Mouse (Mus musculus) embryonic facial prominence, embryonic 13.5 days (tissue): ENCODE results near the gene Nav2. TPM values are rescaled to one million over a fixed set of nuclear protein-coding genes. Genes with fewer than 3 reads are reported as not detected.

Experiments
- ATAC-seq: fragments of 200-750 bp; cut with Nextera tagmentation; 2 replicates; pipeline ENCODE4 v1.8.0; 2017; ENCODE audit warnings: low read depth; ENCODE audit not compliant: insufficient number of reproducible peaks, insufficient read depth, low FRiP score, low TSS enrichment
- H3K27ac ChIP-seq: fragments of 300-500 bp; sonication (generic); 2 replicates; pipeline ENCODE4 v1.5.1; 2015; ENCODE audit warnings: moderate library complexity, mild to moderate bottlenecking, inconsistent platforms
- H3K27me3 ChIP-seq: fragments of 300-500 bp; sonication (generic); 2 replicates; pipeline ENCODE4 v1.6.1; 2015; ENCODE audit warnings: mild to moderate bottlenecking, inconsistent platforms
- H3K36me3 ChIP-seq: fragments of 300-500 bp; sonication (generic); 2 replicates; pipeline ENCODE4 v1.6.1; 2015; ENCODE audit warnings: mild to moderate bottlenecking, inconsistent platforms
- H3K4me1 ChIP-seq: fragments of 300-500 bp; sonication (generic); 2 replicates; pipeline ENCODE4 v1.6.1; 2015; ENCODE audit warnings: inconsistent platforms
- H3K4me2 ChIP-seq: fragments of 300-500 bp; sonication (generic); 2 replicates; pipeline ENCODE4 v1.6.1; 2015; ENCODE audit warnings: moderate library complexity, mild to moderate bottlenecking, inconsistent platforms
- H3K4me3 ChIP-seq: fragments of 300-500 bp; sonication (generic); 2 replicates; pipeline ENCODE4 v1.5.1; 2015; ENCODE audit warnings: mild to moderate bottlenecking, inconsistent platforms
- H3K9ac ChIP-seq: fragments of 300-500 bp; sonication (generic); 2 replicates; pipeline ENCODE4 v1.6.1; 2015; ENCODE audit warnings: mild to moderate bottlenecking, inconsistent platforms
- H3K9me3 ChIP-seq: fragments of 300-500 bp; sonication (generic); 2 replicates; pipeline ENCODE4 v1.6.1; 2016; ENCODE audit warnings: inconsistent platforms
- WGBS: fragments of 180-500 bp; shearing (Covaris S2); methylation state at CpG from one replicate; pipeline ENCODE4 v1.1.7; 2015; ENCODE audit warnings: mixed read lengths; 5-methylcytosine and 5-hydroxymethylcytosine counted together
- polyA plus RNA-seq: library from polyadenylated mRNA; unstranded; fragments of >200 nt; fragmentation: Nextera tagmentation; extraction: Ambion mirVana; gene quantifications from 2 replicates; pipeline ENCODE4 v1.2.1, GENCODE M21; 2015

Gene Nav2
- polyA plus RNA-seq, 1 experiment from 2014 or later, result 22.1 TPM

- no peak overlapping the region for H3K9ac ChIP-seq
- 0 out of 2 replicates have a peak, but pooled peaks cover 5% of the 10 kb centered on the region for H3K4me1 ChIP-seq
- H3K27ac ChIP-seq, result no peak overlapping the region
- no peak overlapping the region for H3K4me3 ChIP-seq
- H3K9me3 ChIP-seq, result no peaks in the 10 kb centered on the region
- peaks cover 49% of the 10 kb centered on the region for H3K27me3 ChIP-seq
- H3K36me3 ChIP-seq, result no peaks in the 10 kb centered on the region
- H3K4me2 ChIP-seq, result no peak overlapping the region
- ATAC-seq, result no peak
- WGBS, result 72% methylated on average over 8 of the region's 8 CpGs
These were observed 210.5 kb downstream of the Nav2 start for GRCm38 (mm10) chr7:49119016-49119415.

- peak overlapping the region; percentile 38 for H3K4me2 ChIP-seq
- H3K4me1 ChIP-seq, result 0 out of 2 replicates have a peak, but pooled peaks cover 5% of the 10 kb centered on the region
- no peak overlapping the region for H3K27ac ChIP-seq
- H3K4me3 ChIP-seq, result 0 out of 2 replicates have a peak overlapping the region, but pooled peaks have one; percentile 6
- H3K27me3 ChIP-seq, result peaks cover 45% of the 10 kb centered on the region
- no peak overlapping the region for H3K9ac ChIP-seq
- no peaks in the 10 kb centered on the region for H3K36me3 ChIP-seq
- no peaks in the 10 kb centered on the region for H3K9me3 ChIP-seq
- whole genome bisulfite sequencing, result 41% methylated on average over 20 of the region's 20 CpGs
- no peak for ATAC-seq
These were observed 211.4 kb downstream of the Nav2 start for GRCm38 (mm10) chr7:49119794-49120487.

GRCm38 (mm10) chr7:49120488-49120864 is 212.0 kb downstream of the Nav2 start:
- no peak overlapping the region for H3K9ac ChIP-seq
- peak overlapping the region; percentile 38 for H3K4me2 ChIP-seq
- H3K4me1 ChIP-seq, result 0 out of 2 replicates have a peak, but pooled peaks cover 5% of the 10 kb centered on the region
- no peak for ATAC-seq
- no peaks in the 10 kb centered on the region for H3K36me3 ChIP-seq
- H3K27me3 ChIP-seq, result peaks cover 48% of the 10 kb centered on the region
- WGBS, result 57% methylated on average over 6 of the region's 6 CpGs
- 0 out of 2 replicates have a peak overlapping the region, but pooled peaks have one; percentile 6 for H3K4me3 ChIP-seq
- no peak overlapping the region for H3K27ac ChIP-seq
- no peaks in the 10 kb centered on the region for H3K9me3 ChIP-seq

- ATAC-seq, result no peak
These were observed 212.6 kb downstream of the Nav2 start for GRCm38 (mm10) chr7:49120935-49121691.

GRCm38 (mm10) chr7:49122498-49122897 is 214.0 kb downstream of the Nav2 start:
- no peaks in the 10 kb centered on the region for H3K36me3 ChIP-seq
- no peak overlapping the region for H3K27ac ChIP-seq
- WGBS, result 63% methylated on average over 7 of the region's 7 CpGs
- no peak overlapping the region for H3K4me3 ChIP-seq
- H3K4me2 ChIP-seq, result no peak overlapping the region
- 0 out of 2 replicates have a peak, but pooled peaks cover 5% of the 10 kb centered on the region for H3K4me1 ChIP-seq
- ATAC-seq, result no peak
- no peak overlapping the region for H3K9ac ChIP-seq
- H3K27me3 ChIP-seq, result peaks cover 48% of the 10 kb centered on the region
- no peaks in the 10 kb centered on the region for H3K9me3 ChIP-seq

More at GRCm38 (mm10) chr7:49120935-49121691, 212.6 kb downstream of the Nav2 start:
- no peaks in the 10 kb centered on the region for H3K9me3 ChIP-seq
- WGBS, result 39% methylated on average over 20 of the region's 20 CpGs
- H3K4me2 ChIP-seq, result peak overlapping the region; percentile 11; the same call in 1 of the 2 replicates
- no peak overlapping the region for H3K27ac ChIP-seq
- H3K4me3 ChIP-seq, result no peak overlapping the region
- no peaks in the 10 kb centered on the region for H3K36me3 ChIP-seq
- 0 out of 2 replicates have a peak, but pooled peaks cover 5% of the 10 kb centered on the region for H3K4me1 ChIP-seq
- no peak overlapping the region; the same call in 1 of the 2 replicates for H3K9ac ChIP-seq
- peaks cover 48% of the 10 kb centered on the region for H3K27me3 ChIP-seq

GRCm38 (mm10) chr7:49125545-49125944 is 217.0 kb downstream of the Nav2 start:
- 27% methylated on average over 3 of the region's 3 CpGs for WGBS
- Histone ChIP-seq H3K27me3 (peaks cover 43% of the 10 kb centered on the region), H3K9me3 (no peaks in the 10 kb centered on the region), H3K4me3 (no peak overlapping the region), H3K9ac (no peak overlapping the region), H3K4me1 (no peaks in the 10 kb centered on the region), H3K4me2 (no peak overlapping the region), H3K27ac (no peak overlapping the region), H3K36me3 (no peaks in the 10 kb centered on the region)
- ATAC-seq, result no peak

- H3K4me1 ChIP-seq, result peaks cover 5% of the 10 kb centered on the region
- ATAC-seq, result no peak
- H3K9ac ChIP-seq, result no peak overlapping the region
- 82% methylated on average over 8 of the region's 8 CpGs for WGBS
- no peak overlapping the region for H3K4me2 ChIP-seq
- H3K9me3 ChIP-seq, result no peaks in the 10 kb centered on the region
- H3K27me3 ChIP-seq, result peaks cover 44% of the 10 kb centered on the region
- H3K4me3 ChIP-seq, result no peak overlapping the region
- no peak overlapping the region for H3K27ac ChIP-seq
- H3K36me3 ChIP-seq, result no peaks in the 10 kb centered on the region
These were observed 219.7 kb downstream of the Nav2 start for GRCm38 (mm10) chr7:49128224-49128623.

- H3K27ac ChIP-seq, result peak overlapping the region; percentile 44; the same call in 1 of the 2 replicates
- H3K4me3 ChIP-seq, result no peak overlapping the region
- H3K9me3 ChIP-seq, result no peaks in the 10 kb centered on the region
- H3K4me2 ChIP-seq, result no peak overlapping the region
- WGBS, result 25% methylated on average over 10 of the region's 10 CpGs
- H3K9ac ChIP-seq, result no peak overlapping the region
- H3K4me1 ChIP-seq, result peaks cover 8% of the 10 kb centered on the region
- H3K36me3 ChIP-seq, result no peaks in the 10 kb centered on the region
- H3K27me3 ChIP-seq, result peaks cover 32% of the 10 kb centered on the region
- ATAC-seq, result 0 out of 2 replicates have a peak, but pooled peaks have one; percentile 60
These were observed 224.4 kb downstream of the Nav2 start for GRCm38 (mm10) chr7:49132851-49133351.

- H3K4me2 ChIP-seq, result no peak overlapping the region
- ATAC-seq, result no peak
- WGBS, result 68% methylated on average over 5 of the region's 5 CpGs
- H3K27me3 ChIP-seq, result peaks cover 24% of the 10 kb centered on the region; the same call in 1 of the 2 replicates
- no peak overlapping the region for H3K4me3 ChIP-seq
- no peaks in the 10 kb centered on the region for H3K36me3 ChIP-seq
- H3K9me3 ChIP-seq, result no peaks in the 10 kb centered on the region
- no peak overlapping the region for H3K9ac ChIP-seq
- H3K4me1 ChIP-seq, result peaks cover 8% of the 10 kb centered on the region
- no peak overlapping the region for H3K27ac ChIP-seq
These were observed 225.9 kb downstream of the Nav2 start for GRCm38 (mm10) chr7:49134396-49134795.

GRCm38 (mm10) chr7:49139762-49140161 is 231.2 kb downstream of the Nav2 start:
- no peak overlapping the region for H3K4me2 ChIP-seq
- no peak overlapping the region for H3K27ac ChIP-seq
- WGBS, result 80% methylated on average over 2 of the region's 2 CpGs
- no peak for ATAC-seq
- H3K4me1 ChIP-seq, result no peaks in the 10 kb centered on the region
- H3K4me3 ChIP-seq, result no peak overlapping the region
- H3K9ac ChIP-seq, result no peak overlapping the region
- H3K27me3 ChIP-seq, result no peaks in the 10 kb centered on the region
- no peaks in the 10 kb centered on the region for H3K9me3 ChIP-seq
- H3K36me3 ChIP-seq, result no peaks in the 10 kb centered on the region

GRCm38 (mm10) chr7:49143966-49144365 is 235.4 kb downstream of the Nav2 start:
- H3K9ac ChIP-seq, result no peak overlapping the region
- no peaks in the 10 kb centered on the region for H3K27me3 ChIP-seq
- no peaks in the 10 kb centered on the region for H3K36me3 ChIP-seq
- H3K4me1 ChIP-seq, result peaks cover 8% of the 10 kb centered on the region
- WGBS, result 81% methylated on average over 7 of the region's 7 CpGs
- no peak overlapping the region for H3K4me3 ChIP-seq
- ATAC-seq, result no peak
- H3K27ac ChIP-seq, result no peak overlapping the region
- no peak overlapping the region for H3K4me2 ChIP-seq
- no peaks in the 10 kb centered on the region for H3K9me3 ChIP-seq
